Mouse (Mus musculus): ENCODE data around the gene Pusl1.

The Pusl1 gene

DNA sequence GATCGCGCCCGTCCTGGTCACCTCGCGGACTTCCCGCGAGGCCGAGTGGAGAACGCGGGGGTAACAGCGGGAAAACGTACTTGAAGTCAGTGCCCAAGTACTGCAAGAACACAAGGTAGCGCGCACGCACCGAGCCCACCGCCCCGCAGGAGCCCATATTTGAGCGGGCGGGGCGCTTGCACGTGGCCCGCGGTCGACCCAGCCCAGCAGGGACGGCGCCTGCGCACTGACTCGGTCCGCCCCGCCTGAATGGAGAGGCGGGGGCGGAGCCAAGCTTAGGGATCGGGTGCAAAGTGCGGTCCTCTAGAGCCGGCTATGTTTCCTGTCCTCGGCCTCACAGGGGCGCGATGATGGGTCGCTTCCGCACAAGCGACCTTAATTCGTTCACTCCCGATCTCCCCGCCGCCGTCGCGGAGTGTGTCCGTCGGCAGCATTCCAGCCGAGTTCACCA lies at the start of gene Pusl1, which contains the start of gene Acap3:
Gene Pusl1 (minus strand): TSS at position 231 of the 451 bp plus-strand sequence.
Gene Acap3 (plus strand): TSS at position 272 of the 451 bp plus-strand sequence.
- in situ Hi-C loops (cut with MseI, MboI): no loop called here

DNA sequence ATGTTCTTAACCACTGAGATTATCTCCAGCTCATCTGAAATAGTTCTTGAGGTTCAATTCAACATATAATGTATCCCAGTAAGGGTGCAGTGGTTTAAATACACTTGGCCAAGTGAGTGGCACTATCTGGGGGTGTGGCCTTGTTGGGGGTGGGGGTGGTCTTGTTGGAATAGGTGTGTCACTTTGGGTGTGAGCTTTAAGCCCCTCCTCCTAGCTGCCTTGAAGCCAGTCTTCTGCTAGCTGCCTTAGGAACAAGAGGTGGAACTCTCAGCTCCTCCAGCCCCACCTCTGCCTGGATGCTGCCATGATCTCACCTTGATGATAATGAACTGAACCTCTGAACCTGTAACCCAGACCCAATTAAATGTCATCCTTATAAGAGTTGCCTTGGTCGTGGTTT lies 40.5 kb upstream of the Pusl1 start:
- in situ Hi-C loops (cut with MseI, MboI): no loop called here

GRCm38 (mm10) chr4:155908751-155909150 lies 17.2 kb upstream of the Pusl1 start:
- in situ Hi-C loops (cut with MseI, MboI): loop anchor here in 1 of 2 experiments (5.0 kb wide), 1 partner anchor 34 kb away; the partner anchor contains the start of gene Ube2j2

- in situ Hi-C loops (cut with MseI, MboI): loop anchor here in 1 of 2 experiments (5.0 kb wide), 1 partner anchor 34 kb away; the partner anchor contains the start of gene Ube2j2
These were observed 16.7 kb upstream of the Pusl1 start for GRCm38 (mm10) chr4:155908281-155908680.

GRCm38 (mm10) chr4:155907003-155907402 lies 15.4 kb upstream of the Pusl1 start:
- in situ Hi-C loops (cut with MseI, MboI): loop anchor here in 1 of 2 experiments (5.0 kb wide), 1 partner anchor 35 kb away; the partner anchor contains the start of gene Ube2j2

DNA sequence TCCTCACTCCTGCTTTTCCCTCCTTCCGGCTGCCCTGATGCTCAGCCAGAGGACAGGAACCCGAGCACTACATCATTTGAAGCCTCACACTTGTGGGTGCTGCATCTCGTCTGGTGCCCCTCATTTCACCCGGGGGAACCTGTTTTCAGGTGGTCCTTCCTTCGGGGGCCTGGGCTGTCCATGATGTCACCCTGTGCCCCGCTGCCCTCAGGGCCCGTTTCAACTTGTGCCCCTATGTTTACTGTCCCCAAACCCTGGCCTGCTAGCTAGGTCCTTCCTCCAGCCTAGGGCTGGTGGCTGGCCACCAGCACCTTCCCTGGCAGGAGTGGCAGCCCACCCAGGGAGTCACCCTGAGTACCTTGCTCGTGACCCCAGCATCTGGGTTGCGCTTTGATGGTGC lies 14.5 kb upstream of the Pusl1 start:
- in situ Hi-C loops (cut with MseI, MboI): loop anchor here in 1 of 2 experiments (5.0 kb wide), 1 partner anchor 36 kb away; the partner anchor contains the start of gene Ube2j2

DNA sequence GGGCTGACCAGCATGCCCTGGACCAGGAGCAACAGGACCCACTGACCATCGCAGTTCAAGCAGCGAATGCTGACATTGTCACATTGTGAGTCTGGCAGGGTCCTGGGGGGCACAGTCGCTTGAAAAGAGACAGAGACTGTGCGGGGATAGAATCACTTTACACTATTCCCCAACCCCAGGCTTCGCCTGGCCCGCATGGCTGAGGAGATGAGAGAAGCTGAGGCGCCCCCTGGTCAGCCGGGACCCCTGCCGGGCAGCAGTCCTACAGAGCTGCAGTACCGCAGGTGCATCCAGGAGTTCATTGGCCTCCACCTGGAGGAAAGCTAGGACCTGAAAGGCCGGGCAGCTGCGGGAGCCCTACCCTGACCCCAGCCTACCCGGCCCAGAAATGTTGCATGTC lies 14.1 kb upstream of the Pusl1 start:
- in situ Hi-C loops (cut with MseI, MboI): loop anchor here in 1 of 2 experiments (5.0 kb wide), 1 partner anchor 37 kb away; the partner anchor contains the start of gene Ube2j2

DNA sequence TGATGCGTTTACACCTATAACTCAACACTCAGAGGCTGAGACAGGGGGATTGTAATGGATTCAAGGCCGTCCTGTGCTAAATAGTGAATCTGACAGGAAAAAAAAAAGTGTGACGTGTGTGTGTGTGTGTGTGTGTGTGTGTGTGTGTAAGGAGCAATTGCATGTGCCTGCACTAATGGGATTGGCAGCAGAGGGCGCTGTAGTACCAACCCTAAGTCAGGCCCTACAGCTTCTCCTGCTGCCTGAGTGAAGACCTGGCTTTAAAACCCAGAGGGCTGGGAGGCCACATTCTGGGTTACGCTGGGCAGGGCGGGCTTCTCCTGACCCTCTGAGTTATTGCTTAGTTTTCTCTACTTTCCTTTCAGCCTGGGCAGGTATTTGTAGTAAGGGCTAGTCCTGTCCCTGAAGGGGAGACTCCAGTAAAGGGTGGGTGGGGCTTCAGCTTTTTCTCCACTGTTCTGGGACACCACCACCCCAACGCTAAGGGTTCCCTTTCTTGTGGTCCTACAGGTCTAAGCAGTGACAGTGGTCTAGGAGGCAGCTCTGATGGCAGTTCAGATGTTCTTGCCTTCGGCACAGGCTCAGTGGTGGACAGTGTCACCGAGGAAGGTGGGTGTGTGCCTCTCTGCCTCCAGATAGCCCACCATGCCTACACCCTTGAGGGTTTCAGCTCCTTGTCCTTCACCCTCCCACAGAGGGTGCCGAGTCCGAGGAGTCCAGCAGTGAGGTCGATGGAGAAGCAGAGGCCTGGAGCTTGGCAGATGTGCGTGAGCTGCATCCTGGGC lies 12.9 kb upstream of the Pusl1 start:
- in situ Hi-C loops (cut with MseI, MboI): loop anchor here in 1 of 2 experiments (5.0 kb wide), 1 partner anchor 38 kb away; the partner anchor contains the start of gene Ube2j2

DNA sequence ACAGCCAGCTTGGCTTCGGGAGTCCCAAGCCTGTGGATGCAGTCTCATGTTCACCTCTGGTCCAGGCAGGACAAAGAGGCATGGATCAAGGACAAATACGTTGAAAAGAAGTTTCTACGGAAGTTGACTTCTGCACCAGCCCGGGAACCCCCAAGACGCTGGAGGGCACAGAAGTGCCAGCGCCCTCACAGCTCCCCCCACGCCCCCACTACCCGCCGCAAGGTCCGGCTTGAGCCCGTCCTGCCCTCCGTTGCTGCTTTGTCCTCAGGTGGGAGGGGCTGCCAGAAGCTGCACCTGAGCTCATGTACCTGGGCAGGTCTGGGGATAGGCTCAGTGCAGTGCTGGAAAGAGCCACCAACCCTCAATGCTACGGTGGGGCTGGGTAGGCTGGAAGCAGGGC lies 11.7 kb upstream of the Pusl1 start:
- in situ Hi-C loops (cut with MseI, MboI): no loop called here

- in situ Hi-C loops (cut with MseI, MboI): no loop called here
These were observed 9.6 kb upstream of the Pusl1 start for GRCm38 (mm10) chr4:155901205-155901604.

- in situ Hi-C loops (cut with MseI, MboI): no loop called here
These were observed 7.8 kb upstream of the Pusl1 start for GRCm38 (mm10) chr4:155899355-155899754.

DNA sequence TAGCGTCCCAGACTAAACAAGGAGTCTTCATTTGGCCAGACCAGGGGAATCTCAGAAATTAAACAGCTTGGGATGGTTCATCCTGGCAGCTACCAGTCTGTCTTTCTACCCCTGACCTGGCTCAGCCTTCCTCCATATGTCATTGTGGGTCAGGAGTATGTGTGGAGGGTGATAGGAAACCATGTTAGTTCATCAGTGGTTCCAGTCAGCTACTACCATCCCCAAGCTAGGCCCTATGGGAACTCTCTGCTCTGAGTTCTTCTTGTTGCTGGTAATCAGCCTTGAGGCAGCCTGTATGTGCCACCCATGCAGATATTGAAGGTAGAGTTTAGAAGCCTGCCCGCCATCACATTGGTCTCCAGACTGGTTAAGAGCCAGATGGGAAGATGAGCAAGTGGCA lies 6.7 kb upstream of the Pusl1 start:
- in situ Hi-C loops (cut with MseI, MboI): no loop called here

GRCm38 (mm10) chr4:155896461-155896860 lies 4.9 kb upstream of the Pusl1 start:
- in situ Hi-C loops (cut with MseI, MboI): no loop called here

DNA sequence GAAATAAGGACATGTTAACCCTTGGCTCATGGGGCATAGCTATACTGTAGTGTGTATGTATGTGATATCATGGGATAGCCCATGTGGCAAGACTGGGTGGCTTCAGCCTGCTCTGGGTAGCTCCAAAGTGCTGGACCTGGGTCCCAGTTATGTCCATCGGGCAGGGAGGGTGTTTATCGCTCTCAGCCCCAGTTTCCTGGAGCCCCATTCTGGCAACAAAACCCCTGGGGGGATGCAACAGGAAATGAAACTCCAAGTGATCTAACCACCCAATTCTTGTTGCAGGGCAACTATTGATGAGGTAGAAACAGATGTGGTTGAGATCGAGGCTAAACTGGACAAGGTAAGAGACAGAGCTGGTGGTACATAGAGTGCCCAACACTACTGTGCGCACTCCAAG lies 4.2 kb upstream of the Pusl1 start:
- in situ Hi-C loops (cut with MseI, MboI): no loop called here

DNA sequence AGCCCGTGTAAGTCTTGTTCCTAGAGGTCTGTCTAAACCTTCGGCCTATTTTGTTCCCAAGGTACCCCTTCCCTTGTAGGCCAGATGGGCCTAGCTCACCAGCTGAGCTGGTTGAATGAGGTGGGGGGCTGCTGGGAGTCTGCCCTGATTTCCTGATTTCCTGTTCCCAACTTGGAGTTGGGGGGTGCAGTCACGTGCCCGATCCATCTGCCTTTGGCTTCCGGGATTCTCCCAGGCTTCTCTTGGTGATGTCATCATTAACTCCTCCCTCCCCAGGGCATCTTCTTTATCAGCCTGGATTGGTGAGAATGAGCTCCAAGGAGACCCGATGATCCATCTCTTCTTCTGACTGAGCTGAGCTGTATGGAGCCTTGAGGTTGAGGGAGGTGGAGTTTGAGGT lies 3.6 kb upstream of the Pusl1 start:
- in situ Hi-C loops (cut with MseI, MboI): no loop called here

DNA sequence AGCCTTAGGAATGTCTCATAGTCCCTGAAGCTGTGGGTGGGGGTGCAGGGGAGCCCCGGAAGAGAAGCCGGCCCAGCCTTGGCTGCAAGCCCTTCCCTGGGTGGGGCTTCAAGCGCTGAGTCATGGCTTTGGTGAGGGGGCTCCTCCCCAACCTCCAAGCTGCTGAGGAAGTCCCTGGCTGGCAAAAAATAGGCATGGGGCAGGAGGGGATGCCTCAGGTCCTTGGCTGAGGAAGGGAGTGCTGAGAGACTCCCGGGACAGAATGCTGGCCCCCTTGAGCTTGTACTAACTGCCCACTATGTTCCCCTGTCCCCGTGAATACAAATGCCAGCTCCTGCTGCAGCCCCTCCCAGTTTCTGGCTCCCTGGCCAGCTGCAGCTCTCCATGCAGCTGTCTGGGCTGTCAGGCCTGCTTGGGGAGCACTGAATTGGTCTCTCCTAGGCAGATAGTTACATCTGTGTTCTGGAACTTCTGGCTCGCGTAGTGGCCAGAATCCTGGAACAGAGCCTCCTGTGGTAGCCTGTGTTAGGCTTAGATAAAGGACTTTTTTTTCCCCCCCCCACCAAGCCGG lies 2.8 kb upstream of the Pusl1 start:
- in situ Hi-C loops (cut with MseI, MboI): no loop called here

- in situ Hi-C loops (cut with MseI, MboI): no loop called here
These were observed 1.7 kb upstream of the Pusl1 start for GRCm38 (mm10) chr4:155893212-155893690.

DNA sequence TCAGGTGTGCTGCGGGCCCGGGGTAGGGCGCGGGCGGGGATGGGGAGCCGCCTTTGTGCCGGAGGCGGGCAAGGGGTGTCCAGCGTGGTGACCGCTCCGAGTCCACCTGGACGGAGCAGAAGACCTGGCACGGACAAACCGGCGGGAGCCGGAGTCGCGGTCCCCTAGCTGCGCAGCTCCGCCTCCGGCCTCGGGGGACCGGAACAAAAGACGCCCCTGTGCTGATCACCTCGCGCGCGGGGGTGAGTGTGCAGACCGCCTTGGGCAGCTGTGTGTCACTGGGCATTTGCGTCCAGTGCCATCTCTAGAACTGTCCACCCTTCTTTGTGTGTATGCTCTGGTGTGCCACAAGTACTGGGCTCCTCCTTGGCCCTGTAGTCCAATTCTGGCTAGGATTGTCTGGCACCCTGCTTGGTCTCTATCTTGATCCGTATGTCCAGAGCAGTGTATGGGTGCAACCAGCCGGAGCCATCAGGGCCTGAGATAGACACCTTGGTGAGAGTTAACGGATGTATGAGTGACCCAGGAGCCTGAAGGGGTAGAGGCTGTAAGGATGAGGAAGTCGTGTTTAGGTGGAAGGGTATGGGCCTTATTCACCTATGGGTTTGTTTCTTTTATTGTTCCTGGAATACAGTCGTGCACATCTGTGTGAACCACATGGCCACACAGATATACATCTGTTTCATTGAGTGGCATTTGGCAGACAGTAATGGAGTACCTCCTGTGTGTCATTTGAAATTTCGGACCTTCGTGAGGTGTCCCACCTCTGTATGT lies 1.0 kb upstream of the Pusl1 start:
- in situ Hi-C loops (cut with MseI, MboI): no loop called here

- in situ Hi-C loops (cut with MseI, MboI): no loop called here
These were observed 436 bp upstream of the Pusl1 start for GRCm38 (mm10) chr4:155892017-155892416.

DNA sequence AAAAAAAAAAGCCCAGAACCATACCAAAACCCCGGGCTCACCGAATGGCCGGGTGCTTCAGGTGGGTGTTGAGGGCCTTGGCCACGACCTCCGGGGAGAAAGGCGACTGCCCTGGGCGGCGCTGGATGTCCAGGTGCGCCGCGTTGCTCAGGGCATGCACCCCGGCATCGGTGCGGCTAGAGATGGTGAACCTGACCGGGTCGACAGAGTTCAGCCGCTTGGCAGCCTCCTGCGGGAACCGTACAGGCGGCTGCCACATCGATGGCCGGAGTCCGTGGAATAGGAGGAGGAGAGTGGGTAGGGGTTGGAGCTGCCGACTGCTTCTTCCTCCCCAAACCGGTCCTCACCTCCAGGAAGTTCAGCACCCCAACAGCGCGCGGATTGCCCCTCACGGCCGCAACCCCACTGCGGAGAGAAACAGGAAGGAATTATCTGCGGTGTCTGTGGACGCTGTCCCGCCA lies 540 bp downstream of the Pusl1 start:
- in situ Hi-C loops (cut with MseI, MboI): no loop called here

DNA sequence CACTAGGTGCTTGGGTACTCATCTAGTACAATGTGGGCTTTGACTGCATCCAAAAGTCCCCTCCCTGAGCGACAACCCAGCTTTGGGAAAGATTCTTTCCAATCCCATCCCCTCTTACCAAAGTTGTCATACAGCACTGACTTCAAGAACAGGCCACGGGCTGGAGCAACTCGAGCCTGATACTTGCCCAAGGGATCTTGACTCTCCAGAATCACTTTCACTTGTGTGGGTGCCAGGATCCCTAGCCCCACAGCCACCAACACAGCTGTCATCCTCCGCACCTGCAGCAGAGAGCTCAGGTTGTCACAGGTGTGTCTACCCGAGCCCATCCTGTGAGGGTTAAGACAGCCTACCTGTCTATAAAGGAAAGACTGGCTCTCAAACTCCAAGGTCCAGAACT lies 2.3 kb downstream of the Pusl1 start:
- in situ Hi-C loops (cut with MseI, MboI): no loop called here

DNA sequence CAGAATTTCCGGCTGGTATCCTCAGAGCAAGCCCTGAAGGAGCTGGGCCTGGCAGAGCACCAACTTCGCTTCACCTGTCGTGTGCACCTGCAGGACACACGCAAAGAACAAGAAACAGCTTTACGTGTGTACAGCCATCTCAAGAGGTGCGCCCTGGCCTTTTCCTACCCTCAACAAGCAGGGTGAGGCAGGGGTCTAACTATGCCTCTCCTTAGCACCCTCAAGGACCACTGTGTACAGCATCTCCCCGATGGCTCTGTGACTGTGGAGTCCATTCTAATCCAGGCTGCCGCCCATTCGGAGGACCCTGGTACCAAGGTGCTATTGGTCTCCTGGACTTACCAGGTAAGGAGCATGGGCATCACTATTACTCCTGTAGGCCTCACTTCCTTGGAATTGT lies 3.4 kb downstream of the Pusl1 start:
- in situ Hi-C loops (cut with MseI, MboI): no loop called here
